Mouse (Mus musculus) limb, embryonic 12.5 days (tissue): ENCODE measurements around the gene Cd63. TPM values are rescaled to one million over a fixed set of nuclear protein-coding genes. Genes with fewer than 3 reads are reported as not detected.

Source experiments
- ATAC-seq: fragments of 200-750 bp; cut with Nextera tagmentation; 2 replicates; pipeline ENCODE4 v1.8.0; 2017; ENCODE audit warnings: low read depth, moderate TSS enrichment; ENCODE audit not compliant: insufficient number of reproducible peaks, insufficient read depth, low FRiP score, low TSS enrichment
- H3K27ac ChIP-seq: fragments of 300-500 bp; sonication (generic); 2 replicates; pipeline ENCODE4 v1.5.1; 2016; ENCODE audit warnings: mild to moderate bottlenecking, moderate library complexity
- H3K27me3 ChIP-seq: fragments of 300-500 bp; sonication (generic); 2 replicates; pipeline ENCODE4 v1.6.1; 2016; ENCODE audit warnings: mild to moderate bottlenecking, moderate library complexity
- H3K36me3 ChIP-seq: fragments of 300-500 bp; sonication (generic); 2 replicates; pipeline ENCODE4 v1.6.1; 2016; ENCODE audit warnings: mild to moderate bottlenecking, moderate library complexity
- H3K4me1 ChIP-seq: fragments of 300-500 bp; sonication (generic); replicated peaks from 2 replicates; pipeline ENCODE4 v1.6.1; 2016
- H3K4me2 ChIP-seq: fragments of 300-500 bp; sonication (generic); 2 replicates; pipeline ENCODE4 v1.6.1; 2016; ENCODE audit warnings: mild to moderate bottlenecking, moderate library complexity
- H3K4me3 ChIP-seq: fragments of 300-500 bp; sonication (generic); replicated peaks from 2 replicates; pipeline ENCODE4 v1.5.1; 2016; ENCODE audit warnings: mild to moderate bottlenecking
- H3K9ac ChIP-seq: fragments of 300-500 bp; sonication (generic); replicated peaks from 2 replicates; pipeline ENCODE4 v1.6.1; 2016; ENCODE audit warnings: mild to moderate bottlenecking, moderate library complexity
- H3K9me3 ChIP-seq: fragments of 300-500 bp; sonication (generic); 2 replicates; pipeline ENCODE4 v1.6.1; 2016; ENCODE audit warnings: mild to moderate bottlenecking, moderate library complexity
- WGBS: fragments of 180-500 bp; shearing (Covaris S2); methylation state at CpG from one replicate; pipeline ENCODE4 v1.1.7; 2016; 5-methylcytosine and 5-hydroxymethylcytosine counted together
- polyA plus RNA-seq: library from polyadenylated mRNA; unstranded; fragments of >200 nt; fragmentation: Nextera tagmentation; extraction: Ambion mirVana; gene quantifications from 2 replicates; pipeline ENCODE4 v1.2.1, GENCODE M21; 2016

Gene Cd63
- polyA plus RNA-seq, 1 experiment from 2014 or later: 522 TPM

DNA sequence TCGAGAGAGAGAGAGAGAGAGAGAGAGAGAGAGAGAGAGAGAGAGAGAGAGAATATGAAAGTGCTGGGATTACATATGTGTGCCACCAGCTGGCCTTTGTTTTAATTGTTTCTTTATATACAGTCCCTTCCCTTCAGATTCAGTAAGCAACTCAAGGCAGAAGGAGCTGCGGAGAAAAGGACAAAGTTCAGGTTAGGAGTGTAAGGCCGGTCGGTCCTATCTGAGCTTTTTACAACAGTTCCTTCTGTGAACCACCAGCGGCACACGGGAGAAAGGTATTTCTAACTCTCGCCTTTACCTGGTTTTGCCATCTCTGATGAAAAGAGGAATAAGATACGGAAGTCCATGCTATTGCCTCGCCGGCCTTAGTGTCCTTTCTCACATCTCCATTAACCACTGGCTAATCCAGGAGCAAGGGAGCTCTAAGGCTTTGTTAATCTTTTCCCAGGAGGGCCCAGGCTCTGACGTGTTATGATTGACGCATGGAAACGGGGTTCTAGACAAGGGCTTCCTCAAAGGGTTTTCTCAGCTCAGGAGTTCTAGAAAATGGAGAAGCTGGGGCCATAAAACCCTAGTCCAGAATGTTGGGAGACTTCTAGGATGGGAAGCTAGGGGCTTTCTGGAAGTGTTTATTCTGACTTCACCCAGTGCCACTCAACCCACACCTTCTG lies 8.1 kb downstream of the Cd63 start:
- WGBS: 60% methylated on average over 13 of the region's 13 CpGs
- Histone ChIP-seq H3K9ac (peak overlapping the region; percentile 95), H3K27ac (peak overlapping the region; percentile 96), H3K27me3 (no peaks in the 10 kb centered on the region), H3K4me3 (peak overlapping the region; percentile 89), H3K4me2 (peak overlapping the region; percentile 78), H3K4me1 (peaks cover 35% of the 10 kb centered on the region), H3K9me3 (no peaks in the 10 kb centered on the region), H3K36me3 (peaks cover 23% of the 10 kb centered on the region)
- ATAC-seq: no peak; the same call in 1 of the 2 replicates

DNA sequence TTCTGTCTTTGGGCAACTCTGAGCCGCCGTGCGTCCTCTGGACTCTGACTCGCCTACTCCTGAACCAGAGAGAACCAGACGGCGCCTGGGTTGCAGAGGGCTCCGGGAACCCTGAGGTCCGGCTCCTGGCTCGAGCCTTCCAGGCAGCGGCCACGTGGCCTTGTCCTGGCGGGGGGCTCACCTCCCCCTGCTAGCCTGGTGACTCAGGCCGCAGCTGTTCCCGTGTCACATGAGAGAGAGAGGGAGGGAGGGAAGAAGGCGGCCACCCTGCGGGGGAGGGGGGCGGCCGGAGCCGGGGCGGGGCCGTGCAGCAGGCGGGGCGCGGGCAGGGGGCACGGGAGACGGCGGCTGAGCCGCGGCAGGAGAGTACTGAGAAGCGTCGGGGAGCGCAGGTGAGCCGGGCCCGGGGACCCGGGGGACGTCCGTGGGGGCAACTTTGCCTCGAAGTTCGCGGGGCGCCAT lies 8.8 kb downstream of the Cd63 start:
- peak; percentile 74 for ATAC-seq
- peak overlapping the region; percentile 78 for H3K4me2 ChIP-seq
- peak overlapping the region; percentile 96 for H3K27ac ChIP-seq
- H3K9ac ChIP-seq: peak overlapping the region; percentile 95
- H3K36me3 ChIP-seq: peaks cover 30% of the 10 kb centered on the region
- WGBS: 2% methylated on average over 38 of the region's 41 CpGs
- H3K27me3 ChIP-seq: no peaks in the 10 kb centered on the region
- H3K4me1 ChIP-seq: peaks cover 35% of the 10 kb centered on the region
- H3K9me3 ChIP-seq: no peaks in the 10 kb centered on the region
- peak overlapping the region; percentile 89 for H3K4me3 ChIP-seq

DNA sequence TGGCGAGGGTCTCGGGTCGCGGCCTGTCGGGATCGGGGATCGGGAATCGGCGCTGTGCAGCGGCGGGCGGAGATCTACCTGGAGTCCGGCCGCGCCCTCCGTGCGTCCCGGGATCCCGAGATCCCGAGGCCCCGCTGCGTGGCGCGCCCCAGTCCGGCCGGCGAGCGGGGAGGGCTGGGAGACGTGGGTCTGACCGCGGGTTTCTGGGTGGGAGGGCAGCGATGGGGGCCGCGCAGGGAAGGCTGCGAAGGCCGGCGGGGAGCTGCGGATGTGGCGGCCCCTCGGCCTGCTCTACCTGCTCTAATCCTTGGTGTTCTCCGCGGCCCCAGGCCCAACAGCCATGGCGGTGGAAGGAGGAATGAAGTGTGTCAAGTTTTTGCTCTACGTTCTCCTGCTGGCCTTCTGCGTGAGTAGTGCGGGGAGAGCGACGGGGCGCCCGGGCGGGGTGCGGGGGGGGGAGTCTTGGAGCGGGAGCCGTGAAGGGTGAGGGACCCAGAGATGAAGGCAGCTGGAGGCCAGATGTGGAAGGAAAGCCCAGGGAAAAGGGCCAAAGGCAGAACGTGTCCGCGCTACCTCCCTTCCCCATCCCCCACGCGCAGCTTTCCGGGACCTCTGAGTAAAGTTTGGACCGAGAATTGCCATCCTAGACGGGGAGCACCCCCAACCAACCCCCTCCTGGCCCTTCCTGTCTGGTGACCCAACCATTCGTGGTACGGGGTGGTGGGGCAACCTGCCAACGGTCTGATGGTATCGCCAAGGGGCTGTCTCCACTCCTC lies 9.5 kb downstream of the Cd63 start:
- no peaks in the 10 kb centered on the region for H3K27me3 ChIP-seq
- H3K4me3 ChIP-seq: peak overlapping the region; percentile 89
- no peak for ATAC-seq
- peak overlapping the region; percentile 95 for H3K9ac ChIP-seq
- under 1% methylated on average over 66 of the region's 66 CpGs for WGBS
- H3K9me3 ChIP-seq: no peaks in the 10 kb centered on the region
- H3K4me1 ChIP-seq: peaks cover 35% of the 10 kb centered on the region
- H3K4me2 ChIP-seq: peak overlapping the region; percentile 78
- peaks cover 37% of the 10 kb centered on the region for H3K36me3 ChIP-seq
- peak overlapping the region; percentile 96 for H3K27ac ChIP-seq

DNA sequence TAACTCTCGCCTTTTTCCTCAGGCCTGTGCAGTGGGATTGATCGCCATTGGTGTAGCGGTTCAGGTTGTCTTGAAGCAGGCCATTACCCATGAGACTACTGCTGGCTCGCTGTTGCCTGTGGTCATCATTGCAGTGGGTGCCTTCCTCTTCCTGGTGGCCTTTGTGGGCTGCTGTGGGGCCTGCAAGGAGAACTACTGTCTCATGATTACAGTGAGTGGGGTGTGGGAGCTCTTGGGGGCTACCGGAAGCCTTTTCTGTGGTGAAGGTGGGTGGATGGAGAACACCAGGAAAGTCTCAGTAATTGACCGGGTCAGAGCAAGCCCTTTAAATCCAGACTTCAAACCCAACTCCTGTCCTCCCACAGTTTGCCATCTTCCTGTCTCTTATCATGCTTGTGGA lies 10.6 kb downstream of the Cd63 start:
- Histone ChIP-seq H3K4me3 (peak overlapping the region; percentile 89), H3K36me3 (peaks cover 48% of the 10 kb centered on the region), H3K9ac (no peak overlapping the region), H3K4me2 (peak overlapping the region; percentile 78), H3K9me3 (no peaks in the 10 kb centered on the region), H3K4me1 (peaks cover 35% of the 10 kb centered on the region), H3K27ac (no peak overlapping the region; the same call in 1 of the 2 replicates), H3K27me3 (no peaks in the 10 kb centered on the region)
- 92% methylated on average over 6 of the region's 6 CpGs for WGBS
- ATAC-seq: no peak

DNA sequence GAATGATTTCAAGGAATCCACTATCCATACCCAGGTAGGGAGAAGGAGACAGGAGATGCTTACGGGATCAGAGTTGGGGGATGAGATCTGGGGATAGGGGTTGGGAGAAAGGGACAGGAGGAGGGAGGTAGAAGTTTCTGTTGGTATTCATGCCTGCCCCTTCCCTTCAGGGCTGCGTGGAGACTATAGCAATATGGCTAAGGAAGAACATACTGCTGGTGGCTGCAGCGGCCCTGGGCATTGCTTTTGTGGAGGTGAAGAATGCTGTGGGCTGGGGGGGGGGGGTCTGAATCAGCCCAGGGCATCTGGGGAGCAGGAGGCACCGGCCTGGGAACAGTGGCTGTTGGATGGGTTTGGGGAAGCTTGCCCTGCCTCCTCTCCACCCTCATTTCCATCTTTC lies 11.5 kb downstream of the Cd63 start:
- WGBS: 75% methylated on average over 4 of the region's 4 CpGs
- Histone ChIP-seq H3K36me3 (peaks cover 56% of the 10 kb centered on the region), H3K27ac (0 out of 2 replicates have a peak overlapping the region, but pooled peaks have one; percentile 50), H3K4me3 (0 out of 2 replicates have a peak overlapping the region, but pooled peaks have one; percentile 3), H3K4me2 (peak overlapping the region; percentile 78; the same call in 1 of the 2 replicates), H3K27me3 (no peaks in the 10 kb centered on the region), H3K9me3 (no peaks in the 10 kb centered on the region), H3K4me1 (peaks cover 35% of the 10 kb centered on the region), H3K9ac (peak overlapping the region; percentile 31; the same call in 1 of the 2 replicates)
- no peak for ATAC-seq

DNA sequence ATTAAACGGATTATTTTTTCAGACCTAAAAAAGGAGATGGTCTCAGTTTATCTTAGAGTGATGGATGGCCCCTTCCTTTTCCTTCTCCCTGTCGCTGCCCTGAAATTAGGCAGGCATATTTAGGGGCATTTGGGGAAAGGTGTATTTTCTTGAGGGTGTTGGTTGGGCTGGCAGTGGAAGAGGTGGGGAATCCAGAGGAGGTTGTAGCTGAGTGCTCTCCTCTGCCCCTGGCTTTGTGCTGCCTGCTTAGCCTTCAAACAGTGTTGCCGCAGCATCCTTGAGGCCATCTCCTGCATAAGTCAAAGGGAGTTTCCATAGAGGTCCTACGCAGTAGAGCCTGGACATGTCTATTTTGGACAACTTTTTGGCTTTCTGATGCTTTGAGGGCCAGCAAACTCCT lies 12.0 kb downstream of the Cd63 start:
- H3K4me3 ChIP-seq: 0 out of 2 replicates have a peak overlapping the region, but pooled peaks have one; percentile 3
- no peaks in the 10 kb centered on the region for H3K27me3 ChIP-seq
- H3K4me2 ChIP-seq: no peak overlapping the region
- WGBS: 84% methylated on average over 4 of the region's 4 CpGs
- H3K9me3 ChIP-seq: no peaks in the 10 kb centered on the region
- H3K36me3 ChIP-seq: peaks cover 61% of the 10 kb centered on the region
- no peak for ATAC-seq
- no peak overlapping the region for H3K9ac ChIP-seq
- peak overlapping the region; percentile 50; the same call in 1 of the 2 replicates for H3K27ac ChIP-seq
- H3K4me1 ChIP-seq: peaks cover 35% of the 10 kb centered on the region

DNA sequence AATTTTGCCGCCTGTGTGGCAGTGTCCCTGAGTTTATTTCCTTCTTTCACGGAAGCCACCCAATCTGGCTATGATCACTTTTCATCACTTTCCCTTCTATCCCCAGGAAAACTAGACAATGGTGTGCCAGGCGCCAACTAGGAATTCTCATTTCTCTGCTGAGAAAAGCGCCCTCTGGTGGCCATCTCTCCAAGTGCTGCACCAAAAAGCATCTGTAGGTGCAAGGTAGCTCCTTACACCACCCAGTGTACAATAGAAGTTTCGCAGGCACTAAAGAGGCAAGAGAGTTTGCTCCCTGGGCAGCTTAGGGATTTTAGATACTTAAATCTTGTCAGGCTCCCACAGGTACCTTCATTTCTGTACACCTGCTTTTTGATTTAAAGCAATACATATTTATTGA lies 12.4 kb downstream of the Cd63 start:
- Histone ChIP-seq H3K27ac (peak overlapping the region; percentile 50; the same call in 1 of the 2 replicates), H3K36me3 (peaks cover 66% of the 10 kb centered on the region), H3K27me3 (no peaks in the 10 kb centered on the region), H3K4me2 (no peak overlapping the region), H3K4me3 (no peak overlapping the region), H3K9me3 (no peaks in the 10 kb centered on the region), H3K4me1 (peaks cover 35% of the 10 kb centered on the region), H3K9ac (no peak overlapping the region)
- ATAC-seq: no peak
- WGBS: 8% methylated on average over 5 of the region's 5 CpGs

DNA sequence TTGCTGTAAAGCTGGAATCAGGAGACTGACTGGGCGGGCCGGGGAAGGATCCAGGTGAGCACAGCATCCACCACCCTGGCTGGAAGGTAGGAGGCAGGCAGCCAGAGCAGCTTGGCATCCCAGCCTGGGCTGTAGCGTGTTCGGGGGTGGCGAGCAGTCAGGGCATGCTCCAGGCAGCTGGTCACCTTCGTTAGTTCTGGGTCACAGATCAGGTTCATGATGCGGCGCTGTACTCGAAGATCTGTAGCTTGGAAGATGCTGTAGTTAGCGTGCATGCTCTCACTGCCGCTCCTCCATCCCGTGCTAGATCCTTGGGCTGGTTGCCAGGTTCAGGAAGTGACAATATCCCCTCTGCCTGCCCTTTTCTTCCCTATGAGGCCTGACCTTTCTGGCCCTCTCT lies 12.9 kb downstream of the Cd63 start:
- no peak overlapping the region for H3K4me3 ChIP-seq
- H3K36me3 ChIP-seq: peaks cover 70% of the 10 kb centered on the region
- no peak for ATAC-seq

DNA sequence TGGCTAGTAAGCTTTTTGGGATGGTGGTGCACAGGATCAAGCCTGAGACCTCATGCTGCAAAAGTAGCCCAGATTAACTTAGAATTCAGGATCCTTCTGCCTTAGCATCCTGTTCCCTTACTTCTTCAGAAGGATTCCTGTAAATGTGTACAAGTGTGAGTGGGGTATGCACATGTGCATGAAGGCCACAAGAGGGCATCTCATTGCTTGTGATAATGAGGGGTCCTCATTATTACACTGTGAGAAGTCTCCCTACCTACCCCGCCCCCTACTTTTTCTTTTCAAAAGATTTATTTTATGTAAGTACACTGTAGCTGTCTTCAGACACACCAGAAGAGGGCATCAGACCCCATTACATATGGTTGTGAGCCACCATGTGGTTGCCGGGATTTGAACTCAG lies 14.8 kb downstream of the Cd63 start:
- no peaks in the 10 kb centered on the region for H3K9me3 ChIP-seq
- WGBS: 90% methylated on average over 2 of the region's 2 CpGs
- peaks cover 75% of the 10 kb centered on the region for H3K36me3 ChIP-seq
- no peaks in the 10 kb centered on the region for H3K27me3 ChIP-seq
- H3K4me3 ChIP-seq: no peak overlapping the region
- no peak overlapping the region for H3K9ac ChIP-seq
- no peak overlapping the region for H3K27ac ChIP-seq
- ATAC-seq: no peak
- H3K4me2 ChIP-seq: no peak overlapping the region
- H3K4me1 ChIP-seq: peaks cover 34% of the 10 kb centered on the region

More for the DNA sequence above, 12.9 kb downstream of the Cd63 start:
- H3K9me3 ChIP-seq: no peaks in the 10 kb centered on the region
- 91% methylated on average over 12 of the region's 12 CpGs for WGBS
- H3K27me3 ChIP-seq: no peaks in the 10 kb centered on the region
- no peak overlapping the region for H3K4me2 ChIP-seq
- no peak overlapping the region for H3K27ac ChIP-seq
- no peak overlapping the region for H3K9ac ChIP-seq
- H3K4me1 ChIP-seq: peaks cover 33% of the 10 kb centered on the region

DNA sequence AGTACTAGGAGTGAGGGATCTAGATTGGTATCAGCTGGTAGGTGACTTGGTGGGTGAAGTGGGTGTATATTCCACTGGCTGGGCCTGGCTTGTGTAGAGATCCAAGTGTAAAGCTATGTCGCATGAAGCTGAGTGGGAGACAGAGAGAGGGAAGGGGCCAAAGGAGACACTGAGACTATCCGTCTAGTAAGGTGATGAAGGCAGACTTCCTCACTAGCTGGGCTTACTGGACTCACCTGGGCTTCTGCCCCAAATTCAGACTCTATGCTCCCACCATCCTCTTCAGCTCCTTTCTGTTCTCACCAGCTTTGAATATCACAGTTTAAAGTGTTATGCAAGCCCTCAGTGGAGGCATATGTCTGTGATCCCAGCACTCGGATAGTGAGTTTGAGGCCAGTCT lies 15.9 kb downstream of the Cd63 start:
- Histone ChIP-seq H3K27me3 (no peaks in the 10 kb centered on the region), H3K27ac (no peak overlapping the region), H3K4me1 (peaks cover 35% of the 10 kb centered on the region), H3K36me3 (peaks cover 68% of the 10 kb centered on the region), H3K4me3 (no peak overlapping the region), H3K9ac (no peak overlapping the region), H3K4me2 (no peak overlapping the region), H3K9me3 (no peaks in the 10 kb centered on the region)
- WGBS: 89% methylated on average over 3 of the region's 3 CpGs
- ATAC-seq: no peak

DNA sequence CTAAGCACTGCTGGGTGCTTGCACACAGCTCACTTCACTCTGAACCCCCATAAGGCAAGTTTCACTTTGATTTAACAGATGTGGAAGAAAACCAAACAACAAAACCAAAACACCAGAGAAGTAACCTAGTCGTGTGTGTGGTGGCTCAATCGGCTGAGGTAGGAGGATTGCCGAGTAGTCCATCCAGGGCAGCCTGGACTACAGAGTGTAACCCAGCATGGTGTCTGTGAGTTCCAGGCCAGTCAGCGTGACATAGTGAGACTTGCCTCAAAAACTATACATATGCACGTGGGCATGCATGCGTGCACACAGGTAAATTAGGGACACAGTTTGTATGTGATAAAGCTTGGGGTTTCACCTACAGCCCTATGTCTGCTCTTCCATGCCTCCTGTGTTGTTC lies 16.6 kb downstream of the Cd63 start:
- H3K9ac ChIP-seq: no peak overlapping the region
- no peak overlapping the region for H3K4me3 ChIP-seq
- no peaks in the 10 kb centered on the region for H3K9me3 ChIP-seq
- ATAC-seq: no peak
- H3K36me3 ChIP-seq: peaks cover 60% of the 10 kb centered on the region
- H3K4me1 ChIP-seq: peaks cover 36% of the 10 kb centered on the region
- no peak overlapping the region for H3K27ac ChIP-seq
- 89% methylated on average over 6 of the region's 6 CpGs for WGBS
- H3K27me3 ChIP-seq: no peaks in the 10 kb centered on the region
- no peak overlapping the region for H3K4me2 ChIP-seq
